Mouse (Mus musculus) embryonic fibroblast, embryonic 13.5 days (primary cell): ENCODE measurements around the gene Dpf3.

ENCODE experiments used
- CTCF ChIP-seq: IDR thresholded peaks from 2 replicates; pipeline ENCODE4 v1.5.1; 2011; ENCODE audit warnings: mild to moderate bottlenecking, control low read depth, low read length, moderate library complexity, borderline replicate concordance; ENCODE audit not compliant: insufficient read depth
- POLR2A ChIP-seq: IDR thresholded peaks from 2 replicates; pipeline ENCODE4 v1.6.1; 2011; ENCODE audit warnings: low read depth, mild to moderate bottlenecking, control low read depth, low read length, moderate library complexity

- TF ChIP-seq POLR2A, result no peak
- no peak for TF ChIP-seq CTCF
Measured at GRCm38 (mm10) chr12:83295031-83295430, 192.5 kb downstream of the Dpf3 start.
